Mouse (Mus musculus) brown adipose tissue, adult 24 weeks (tissue): ENCODE results near the gene Taf5l. TPM values are rescaled to one million over a fixed set of nuclear protein-coding genes. Genes with fewer than 3 reads are reported as not detected.
"Not testable (repeated sequence)": the region's sequence is repeated elsewhere in the genome, so short reads cannot be mapped to it uniquely, and the experiment has no call there.

Experiments
- H3K27ac ChIP-seq: fragments of 200-500 bp; replicated peaks from 2 replicates; pipeline ENCODE4 v1.5.1; 2012; ENCODE audit warnings: low read depth, mild to moderate bottlenecking, low read length
- H3K4me1 ChIP-seq: fragments of 200-500 bp; 2 replicates; pipeline ENCODE4 v1.6.1; 2012; ENCODE audit warnings: low read length, mixed read lengths; ENCODE audit not compliant: control insufficient read depth, insufficient read depth, insufficient read length
- H3K4me3 ChIP-seq: fragments of 200-500 bp; 2 replicates; pipeline ENCODE4 v1.5.1; 2012; ENCODE audit warnings: low read depth, mild to moderate bottlenecking, low read length, moderate library complexity; ENCODE audit not compliant: insufficient read depth
- polyA plus RNA-seq: library from polyadenylated mRNA; stranded (reverse); fragments of >200 nt; gene quantifications from 2 replicates; pipeline ENCODE4 v1.2.4, GENCODE M21; 2012; ENCODE audit not compliant: missing spikeins, insufficient read depth, insufficient read length

Gene Taf5l
- polyA plus RNA-seq, 1 experiment: 9.2 TPM

- no peaks in the 10 kb centered on the region; the same call in 1 of the 2 replicates for H3K4me1 ChIP-seq
- H3K27ac ChIP-seq: no peak overlapping the region
- H3K4me3 ChIP-seq: no peak overlapping the region
Observed at GRCm38 (mm10) chr8:124033400-124033799, 12.2 kb upstream of the Taf5l start.

- no peaks in the 10 kb centered on the region; the same call in 1 of the 2 replicates for H3K4me1 ChIP-seq
- H3K4me3 ChIP-seq: no peak overlapping the region
- no peak overlapping the region for H3K27ac ChIP-seq
Observed at GRCm38 (mm10) chr8:124027831-124028230, 6.6 kb upstream of the Taf5l start.

GRCm38 (mm10) chr8:124026265-124026664, 5.1 kb upstream of the Taf5l start:
- not testable (repeated sequence) for H3K4me3 ChIP-seq, H3K27ac ChIP-seq, H3K4me1 ChIP-seq

GRCm38 (mm10) chr8:124020439-124021236, 559 bp downstream of the Taf5l start:
- Histone ChIP-seq H3K4me1 (peaks cover 7% of the 10 kb centered on the region; the same call in 1 of the 2 replicates), H3K4me3 (peak overlapping the region; percentile 90), H3K27ac (peak overlapping the region; percentile 91)

GRCm38 (mm10) chr8:124019782-124020181, 1.4 kb downstream of the Taf5l start:
- peaks cover 7% of the 10 kb centered on the region; the same call in 1 of the 2 replicates for H3K4me1 ChIP-seq
- no peak overlapping the region for H3K27ac ChIP-seq
- H3K4me3 ChIP-seq: peak overlapping the region; percentile 14; the same call in 1 of the 2 replicates

- no peak overlapping the region for H3K27ac ChIP-seq
- no peak overlapping the region for H3K4me3 ChIP-seq
- H3K4me1 ChIP-seq: peaks cover 5% of the 10 kb centered on the region; the same call in 1 of the 2 replicates
Observed at GRCm38 (mm10) chr8:124014751-124015150, 6.4 kb downstream of the Taf5l start.

- H3K4me1 ChIP-seq, H3K27ac ChIP-seq, H3K4me3 ChIP-seq: not testable (repeated sequence)
Observed at GRCm38 (mm10) chr8:124014299-124014698, 6.9 kb downstream of the Taf5l start.

- no peaks in the 10 kb centered on the region; the same call in 1 of the 2 replicates for H3K4me1 ChIP-seq
- no peak overlapping the region for H3K4me3 ChIP-seq
- no peak overlapping the region for H3K27ac ChIP-seq
Observed at GRCm38 (mm10) chr8:124011989-124012586, 9.1 kb downstream of the Taf5l start.

- H3K4me1 ChIP-seq: no peaks in the 10 kb centered on the region; the same call in 1 of the 2 replicates
- H3K4me3 ChIP-seq: no peak overlapping the region
- no peak overlapping the region for H3K27ac ChIP-seq
Observed at GRCm38 (mm10) chr8:124011580-124011979, 9.6 kb downstream of the Taf5l start.

- Histone ChIP-seq H3K4me1 (no peaks in the 10 kb centered on the region), H3K27ac (no peak overlapping the region), H3K4me3 (no peak overlapping the region)
Observed at GRCm38 (mm10) chr8:124007829-124008228, 13.4 kb downstream of the Taf5l start.

GRCm38 (mm10) chr8:124002546-124003108, 18.6 kb downstream of the Taf5l start:
- Histone ChIP-seq H3K4me1 (peaks cover 4% of the 10 kb centered on the region), H3K27ac (no peak overlapping the region), H3K4me3 (no peak overlapping the region)

GRCm38 (mm10) chr8:123999568-123999967, 21.6 kb downstream of the Taf5l start:
- Histone ChIP-seq H3K4me3 (no peak overlapping the region), H3K4me1 (peaks cover 4% of the 10 kb centered on the region), H3K27ac (no peak overlapping the region)

GRCm38 (mm10) chr8:123993997-123994396, 27.2 kb downstream of the Taf5l start:
- Histone ChIP-seq H3K27ac (no peak overlapping the region), H3K4me1 (no peaks in the 10 kb centered on the region), H3K4me3 (no peak overlapping the region)

GRCm38 (mm10) chr8:123993597-123993996, 27.6 kb downstream of the Taf5l start:
- Histone ChIP-seq H3K4me1 (no peaks in the 10 kb centered on the region), H3K4me3 (no peak overlapping the region), H3K27ac (no peak overlapping the region)

- Histone ChIP-seq H3K4me3 (no peak overlapping the region), H3K27ac (no peak overlapping the region), H3K4me1 (no peaks in the 10 kb centered on the region)
Observed at GRCm38 (mm10) chr8:123992587-123992986, 28.6 kb downstream of the Taf5l start.
